Mouse (Mus musculus) limb, embryonic 12.5 days (tissue): Measurements from ENCODE around the gene 1700011L22Rik. TPM values are rescaled to one million over a fixed set of nuclear protein-coding genes. Genes with fewer than 3 reads are reported as not detected.
A peak's percentile ranks its signal among the peaks of the same experiment; 100 is the strongest.

Experiments used
- ATAC-seq: fragments of 200-750 bp; cut with Nextera tagmentation; 2 replicates; pipeline ENCODE4 v1.8.0; 2017; ENCODE audit warnings: low read depth, moderate TSS enrichment; ENCODE audit not compliant: insufficient number of reproducible peaks, insufficient read depth, low FRiP score, low TSS enrichment
- H3K27ac ChIP-seq: fragments of 300-500 bp; sonication (generic); 2 replicates; pipeline ENCODE4 v1.5.1; 2016; ENCODE audit warnings: mild to moderate bottlenecking, moderate library complexity
- H3K27me3 ChIP-seq: fragments of 300-500 bp; sonication (generic); 2 replicates; pipeline ENCODE4 v1.6.1; 2016; ENCODE audit warnings: mild to moderate bottlenecking, moderate library complexity
- H3K36me3 ChIP-seq: fragments of 300-500 bp; sonication (generic); 2 replicates; pipeline ENCODE4 v1.6.1; 2016; ENCODE audit warnings: mild to moderate bottlenecking, moderate library complexity
- H3K4me1 ChIP-seq: fragments of 300-500 bp; sonication (generic); replicated peaks from 2 replicates; pipeline ENCODE4 v1.6.1; 2016
- H3K4me2 ChIP-seq: fragments of 300-500 bp; sonication (generic); 2 replicates; pipeline ENCODE4 v1.6.1; 2016; ENCODE audit warnings: mild to moderate bottlenecking, moderate library complexity
- H3K4me3 ChIP-seq: fragments of 300-500 bp; sonication (generic); replicated peaks from 2 replicates; pipeline ENCODE4 v1.5.1; 2016; ENCODE audit warnings: mild to moderate bottlenecking
- H3K9ac ChIP-seq: fragments of 300-500 bp; sonication (generic); replicated peaks from 2 replicates; pipeline ENCODE4 v1.6.1; 2016; ENCODE audit warnings: mild to moderate bottlenecking, moderate library complexity
- H3K9me3 ChIP-seq: fragments of 300-500 bp; sonication (generic); 2 replicates; pipeline ENCODE4 v1.6.1; 2016; ENCODE audit warnings: mild to moderate bottlenecking, moderate library complexity
- WGBS: fragments of 180-500 bp; shearing (Covaris S2); methylation state at CpG from one replicate; pipeline ENCODE4 v1.1.7; 2016; 5-methylcytosine and 5-hydroxymethylcytosine counted together
- polyA plus RNA-seq: library from polyadenylated mRNA; unstranded; fragments of >200 nt; fragmentation: Nextera tagmentation; extraction: Ambion mirVana; gene quantifications from 2 replicates; pipeline ENCODE4 v1.2.1, GENCODE M21; 2016

Gene 1700011L22Rik
- polyA plus RNA-seq, 1 experiment from 2014 or later: not detected

DNA sequence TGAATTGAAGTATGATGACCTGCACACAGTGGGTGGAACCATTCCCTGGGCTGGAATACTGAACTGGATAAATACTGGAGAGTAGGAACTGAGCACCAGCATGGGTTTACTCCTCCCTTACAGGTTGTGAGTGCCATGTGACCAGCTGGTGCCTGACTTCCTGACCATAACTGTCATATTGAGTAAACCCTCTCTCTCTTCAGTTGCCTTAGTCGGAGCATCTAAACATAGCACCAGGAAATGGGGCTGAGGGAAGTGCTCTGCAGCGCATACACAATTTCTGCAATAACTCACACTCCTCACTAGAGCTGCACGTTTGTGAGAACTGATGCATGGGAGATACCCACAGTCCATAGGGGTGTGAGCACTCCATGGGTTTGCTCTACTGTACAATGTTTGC lies 9.1 kb downstream of the 1700011L22Rik start:
- Histone ChIP-seq H3K4me1 (no peaks in the 10 kb centered on the region), H3K4me3 (no peak overlapping the region), H3K4me2 (no peak overlapping the region), H3K27ac (no peak overlapping the region), H3K27me3 (no peaks in the 10 kb centered on the region), H3K9me3 (no peaks in the 10 kb centered on the region), H3K36me3 (no peaks in the 10 kb centered on the region), H3K9ac (no peak overlapping the region)
- no peak for ATAC-seq
- whole genome bisulfite sequencing: 88% methylated on average over 3 of the region's 3 CpGs

- H3K4me3 ChIP-seq: no peak overlapping the region
- H3K27ac ChIP-seq: no peak overlapping the region
- WGBS: 60% methylated on average over 8 of the region's 8 CpGs
- ATAC-seq: no peak
- H3K36me3 ChIP-seq: no peaks in the 10 kb centered on the region
- H3K9me3 ChIP-seq: peaks cover 12% of the 10 kb centered on the region; the same call in 1 of the 2 replicates
- no peaks in the 10 kb centered on the region for H3K27me3 ChIP-seq
- H3K4me2 ChIP-seq: no peak overlapping the region
- peaks cover 10% of the 10 kb centered on the region for H3K4me1 ChIP-seq
- H3K9ac ChIP-seq: no peak overlapping the region
These were observed 19.0 kb downstream of the 1700011L22Rik start for GRCm38 (mm10) chr8:79229266-79229888.

- H3K36me3 ChIP-seq: no peaks in the 10 kb centered on the region
- no peak overlapping the region for H3K4me3 ChIP-seq
- 95% methylated on average over 3 of the region's 3 CpGs for WGBS
- ATAC-seq: no peak
- no peaks in the 10 kb centered on the region for H3K27me3 ChIP-seq
- no peak overlapping the region for H3K27ac ChIP-seq
- peaks cover 11% of the 10 kb centered on the region for H3K4me1 ChIP-seq
- H3K9me3 ChIP-seq: peaks cover 15% of the 10 kb centered on the region; the same call in 1 of the 2 replicates
- no peak overlapping the region for H3K4me2 ChIP-seq
- no peak overlapping the region for H3K9ac ChIP-seq
These were observed 20.5 kb downstream of the 1700011L22Rik start for GRCm38 (mm10) chr8:79227916-79228315.

GRCm38 (mm10) chr8:79227194-79227593 lies 21.2 kb downstream of the 1700011L22Rik start:
- 82% methylated on average over 4 of the region's 4 CpGs for WGBS
- Histone ChIP-seq H3K4me1 (peaks cover 18% of the 10 kb centered on the region), H3K36me3 (no peaks in the 10 kb centered on the region), H3K4me3 (no peak overlapping the region), H3K9me3 (peaks cover 15% of the 10 kb centered on the region; the same call in 1 of the 2 replicates), H3K27me3 (no peaks in the 10 kb centered on the region), H3K4me2 (no peak overlapping the region), H3K9ac (no peak overlapping the region), H3K27ac (no peak overlapping the region)
- ATAC-seq: no peak

DNA sequence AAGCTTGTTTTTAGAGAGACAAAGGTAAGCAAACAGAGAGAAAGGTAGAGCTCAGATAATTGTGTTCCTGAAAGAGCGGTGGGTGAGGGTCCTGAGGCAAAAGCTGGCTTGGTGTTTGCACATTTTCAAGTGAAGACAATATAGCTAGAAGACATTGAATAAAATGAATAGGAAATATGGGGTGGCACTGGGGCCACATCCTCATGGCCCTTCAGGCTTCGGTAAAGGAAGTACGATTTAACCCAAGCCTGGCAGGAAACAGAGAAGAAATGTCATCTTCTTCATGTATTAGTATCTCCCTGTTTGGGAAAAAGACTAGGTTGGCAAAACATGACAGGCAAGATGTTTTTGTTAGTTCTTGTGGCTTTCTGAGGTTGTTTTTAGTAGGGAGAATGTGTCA lies 22.3 kb downstream of the 1700011L22Rik start:
- no peaks in the 10 kb centered on the region for H3K36me3 ChIP-seq
- H3K27ac ChIP-seq: no peak overlapping the region
- ATAC-seq: no peak
- no peak overlapping the region for H3K4me2 ChIP-seq
- no peak overlapping the region for H3K4me3 ChIP-seq
- peaks cover 15% of the 10 kb centered on the region; the same call in 1 of the 2 replicates for H3K9me3 ChIP-seq
- H3K4me1 ChIP-seq: peaks cover 25% of the 10 kb centered on the region
- no peaks in the 10 kb centered on the region for H3K27me3 ChIP-seq
- WGBS: 87% methylated on average over 3 of the region's 3 CpGs
- H3K9ac ChIP-seq: no peak overlapping the region

- Histone ChIP-seq H3K27ac (no peak overlapping the region), H3K4me1 (peaks cover 25% of the 10 kb centered on the region), H3K9ac (no peak overlapping the region), H3K9me3 (peaks cover 15% of the 10 kb centered on the region; the same call in 1 of the 2 replicates), H3K4me3 (no peak overlapping the region), H3K27me3 (no peaks in the 10 kb centered on the region), H3K36me3 (no peaks in the 10 kb centered on the region), H3K4me2 (no peak overlapping the region)
- 83% methylated on average over 7 of the region's 7 CpGs for WGBS
- ATAC-seq: no peak
These were observed 22.8 kb downstream of the 1700011L22Rik start for GRCm38 (mm10) chr8:79225586-79225985.

- 88% methylated on average over 9 of the region's 9 CpGs for WGBS
These were observed 24.0 kb downstream of the 1700011L22Rik start for GRCm38 (mm10) chr8:79224363-79224762.

DNA sequence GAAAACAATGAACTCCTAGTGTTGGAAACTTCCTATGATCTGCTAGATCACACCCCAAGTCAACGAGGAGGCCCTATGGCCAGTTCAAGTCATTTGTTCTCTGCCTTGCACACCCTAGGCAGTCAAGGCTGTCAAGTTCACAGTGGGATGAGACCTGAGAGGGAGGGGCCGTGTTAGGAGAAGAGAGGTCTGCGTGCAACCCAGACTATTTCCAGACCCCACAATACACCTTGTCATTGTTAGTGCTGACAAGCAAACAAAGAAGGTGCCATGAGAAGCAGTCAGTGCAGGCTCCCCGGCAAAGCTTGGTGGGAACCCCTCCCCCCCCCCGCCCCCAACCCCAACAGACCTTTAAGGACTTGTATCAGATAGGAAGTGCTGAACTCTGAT lies 25.6 kb downstream of the 1700011L22Rik start:
- Histone ChIP-seq H3K4me3 (no peak overlapping the region), H3K4me1 (peaks cover 15% of the 10 kb centered on the region), H3K9me3 (peaks cover 15% of the 10 kb centered on the region; the same call in 1 of the 2 replicates), H3K4me2 (no peak overlapping the region), H3K9ac (no peak overlapping the region), H3K27ac (peak overlapping the region; percentile 82; the same call in 1 of the 2 replicates), H3K27me3 (no peaks in the 10 kb centered on the region), H3K36me3 (no peaks in the 10 kb centered on the region)
- ATAC-seq: no peak
- WGBS: 77% methylated on average over 5 of the region's 5 CpGs

More at GRCm38 (mm10) chr8:79224363-79224762, 24.0 kb downstream of the 1700011L22Rik start:
- H3K27me3 ChIP-seq: no peaks in the 10 kb centered on the region
- H3K27ac ChIP-seq: no peak overlapping the region
- H3K4me2 ChIP-seq: no peak overlapping the region
- H3K4me3 ChIP-seq: no peak overlapping the region
- H3K9ac ChIP-seq: no peak overlapping the region
- H3K9me3 ChIP-seq: peaks cover 15% of the 10 kb centered on the region; the same call in 1 of the 2 replicates
- no peak for ATAC-seq
- H3K36me3 ChIP-seq: no peaks in the 10 kb centered on the region
- H3K4me1 ChIP-seq: peaks cover 18% of the 10 kb centered on the region

DNA sequence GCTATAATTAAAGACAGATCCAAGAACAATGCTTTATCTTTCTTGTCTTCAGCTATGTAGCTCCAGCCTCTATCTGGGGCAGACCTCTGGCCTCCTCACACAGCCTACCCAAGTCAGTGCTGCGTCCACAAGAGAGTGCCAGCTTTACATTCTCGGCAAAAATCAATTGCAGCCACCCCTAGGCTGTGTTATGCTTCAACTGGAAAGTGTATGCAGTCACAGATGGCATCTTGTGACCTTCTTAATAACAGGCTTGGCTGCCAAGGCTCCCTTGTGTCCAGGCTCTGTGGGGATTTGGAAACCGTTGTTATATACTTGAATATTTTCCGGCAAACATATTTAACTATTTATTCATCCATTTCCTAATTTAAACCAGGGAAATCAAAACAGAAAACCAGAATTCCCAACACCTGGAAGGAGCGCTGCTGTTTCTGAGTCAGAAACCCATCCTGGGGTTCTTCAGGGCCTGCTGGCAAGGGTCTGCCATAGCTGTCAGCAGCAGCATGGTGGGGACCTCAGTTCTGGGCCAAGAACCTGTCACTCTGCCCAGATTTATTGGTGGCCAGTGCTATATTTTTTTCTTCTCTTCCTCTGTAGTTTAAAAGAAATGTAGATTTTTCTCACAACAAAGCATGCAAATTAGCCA lies 26.1 kb downstream of the 1700011L22Rik start:
- Histone ChIP-seq H3K9ac (no peak overlapping the region), H3K9me3 (peaks cover 14% of the 10 kb centered on the region; the same call in 1 of the 2 replicates), H3K27ac (peak overlapping the region; percentile 82), H3K36me3 (no peaks in the 10 kb centered on the region), H3K4me3 (no peak overlapping the region), H3K27me3 (no peaks in the 10 kb centered on the region), H3K4me2 (no peak overlapping the region), H3K4me1 (peaks cover 15% of the 10 kb centered on the region)
- ATAC-seq: peak; percentile 82
- 45% methylated on average over 5 of the region's 5 CpGs for WGBS

DNA sequence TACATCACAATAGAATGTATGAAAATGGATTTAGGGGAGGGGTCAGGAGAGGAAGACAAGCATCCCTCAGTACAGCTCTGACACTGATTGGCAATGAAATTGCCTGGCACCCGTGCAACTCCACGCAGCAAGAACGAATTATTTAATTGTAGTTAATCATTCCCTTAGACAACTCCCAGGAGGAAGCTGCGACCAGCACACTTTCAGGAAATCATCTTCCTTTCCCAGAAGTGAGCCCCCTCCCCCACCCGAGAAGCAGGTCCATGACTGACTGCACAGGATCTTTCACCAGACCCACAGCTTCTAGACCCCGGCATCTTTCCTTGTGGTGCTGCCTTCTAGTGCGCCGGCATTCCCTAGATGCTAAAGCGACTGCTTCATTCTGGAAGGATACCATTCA lies 36.7 kb downstream of the 1700011L22Rik start:
- no peak overlapping the region for H3K4me2 ChIP-seq
- 84% methylated on average over 9 of the region's 9 CpGs for WGBS
- H3K27me3 ChIP-seq: no peaks in the 10 kb centered on the region
- no peak overlapping the region for H3K4me3 ChIP-seq
- no peaks in the 10 kb centered on the region for H3K36me3 ChIP-seq
- H3K4me1 ChIP-seq: peaks cover 52% of the 10 kb centered on the region
- H3K27ac ChIP-seq: 0 out of 2 replicates have a peak overlapping the region, but pooled peaks have one; percentile 1
- no peak for ATAC-seq
- H3K9me3 ChIP-seq: no peaks in the 10 kb centered on the region
- H3K9ac ChIP-seq: no peak overlapping the region

GRCm38 (mm10) chr8:79209641-79210358 lies 38.6 kb downstream of the 1700011L22Rik start:
- under 1% methylated on average over 27 of the region's 27 CpGs for WGBS
- peaks cover 60% of the 10 kb centered on the region for H3K4me1 ChIP-seq
- ATAC-seq: peak; percentile 87
- H3K4me2 ChIP-seq: peak overlapping the region; percentile 61
- H3K4me3 ChIP-seq: peak overlapping the region; percentile 28
- H3K9me3 ChIP-seq: no peaks in the 10 kb centered on the region
- peak overlapping the region; percentile 100 for H3K27ac ChIP-seq
- H3K9ac ChIP-seq: peak overlapping the region; percentile 50
- no peaks in the 10 kb centered on the region for H3K36me3 ChIP-seq
- H3K27me3 ChIP-seq: no peaks in the 10 kb centered on the region
